Mouse (Mus musculus): Measurements from ENCODE around the gene Utp15. TPM values are rescaled to one million over a fixed set of nuclear protein-coding genes. Genes with fewer than 3 reads are reported as not detected.

The Utp15 gene
- total and polyA plus RNA-seq, 3 experiments = 40.3 to 60.8 TPM; not detected in 1

DNA sequence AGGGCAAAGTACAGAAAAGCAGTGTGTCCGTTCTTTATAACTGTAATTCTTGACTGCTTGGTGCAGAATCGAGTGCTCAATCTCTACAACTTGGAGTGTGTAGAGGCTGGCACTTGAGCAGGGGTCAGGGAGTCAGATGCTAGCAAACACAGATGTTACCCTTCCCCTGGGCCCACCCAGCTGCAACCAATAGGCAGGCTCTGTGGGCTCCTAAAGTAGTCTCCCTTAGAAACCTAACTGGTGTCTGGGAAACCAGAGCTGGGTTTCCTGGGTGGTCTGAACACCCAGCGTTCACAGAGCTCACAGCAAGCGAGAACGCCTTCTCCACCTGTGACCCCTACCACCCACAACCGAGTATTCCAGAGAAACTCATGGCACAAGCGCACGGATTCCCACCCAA lies 57.7 kb downstream of the Utp15 start:
- Histone ChIP-seq H3K27me3 (ENCODE audit: control insufficient read depth in 1 of 2, insufficient read depth in 2 of 2, low read length in 2 of 2) (no peaks in the 10 kb centered on the region; a peak in 1 of 4 replicates), H3K79me2 (ENCODE audit: control insufficient read depth, insufficient read depth, low read length, poor library complexity) (no peaks in the 10 kb centered on the region), H3K36me3 (ENCODE audit: control insufficient read depth in 1 of 2, insufficient read depth in 2 of 2, low read length in 2 of 2) (no peaks in the 10 kb centered on the region), H3K9ac (ENCODE audit: control insufficient read depth, low read depth, low read length, poor library complexity, severe bottlenecking) (no peak overlapping the region), H3K4me3 (ENCODE audit: control insufficient read depth in 1 of 2, insufficient read depth in 1 of 2, low read depth in 2 of 2, low read length in 2 of 2) (no peak overlapping the region), H3K9me3 (replicated peaks; ENCODE audit: insufficient read depth, low read length) (no peaks in the 10 kb centered on the region), H3K27ac (ENCODE audit: control insufficient read depth, low read depth, low read length) (no peak overlapping the region), H3K4me1 (ENCODE audit: control insufficient read depth in 1 of 2, insufficient read depth in 2 of 2, low read length in 2 of 2) (no peaks in the 10 kb centered on the region)
- no peak for DNase-seq (ENCODE audit: low read depth, low spot score)
- TF ChIP-seq POLR2AphosphoS5 (IDR thresholded peaks at IDR 0.05; ENCODE audit: borderline replicate concordance, low read depth, low read length) (no peak), POLR2A (IDR thresholded peaks at IDR 0.05; ENCODE audit: control insufficient read depth in 1 of 2, insufficient read depth in 1 of 2, low read depth in 1 of 2, low read length in 2 of 2, poor library complexity in 1 of 2) (no peak), USF1 (IDR thresholded peaks at IDR 0.05; ENCODE audit: low read depth, low read length) (no peak), MAFK (IDR thresholded peaks at IDR 0.05; ENCODE audit: borderline replicate concordance, low read depth, low read length) (no peak), MAX (IDR thresholded peaks at IDR 0.05; ENCODE audit: low read length) (no peak), E2F4 (IDR thresholded peaks at IDR 0.05; ENCODE audit: borderline replicate concordance, low read depth, low read length) (no peak), SMC3 (IDR thresholded peaks at IDR 0.05; ENCODE audit: low read depth, low read length) (no peak), ETS1 (IDR thresholded peaks at IDR 0.05; ENCODE audit: low read depth, low read length) (no peak), ZC3H11A (IDR thresholded peaks at IDR 0.05; ENCODE audit: low read depth, low read length) (no peak), ZKSCAN1 (IDR thresholded peaks at IDR 0.05; ENCODE audit: low read depth, low read length) (no peak), CTCF (IDR thresholded peaks at IDR 0.05 in 2 of 3, conservative IDR thresholded peaks at IDR 0.05 in 1 of 3; ENCODE audit: control insufficient read depth in 1 of 3, insufficient read depth in 1 of 3, low read depth in 2 of 3, low read length in 3 of 3, poor library complexity in 1 of 3, severe bottlenecking in 1 of 3) (no peak), UBTF (IDR thresholded peaks at IDR 0.05; ENCODE audit: borderline replicate concordance, insufficient read depth, low read depth, low read length) (no peak), ZNF384 (IDR thresholded peaks at IDR 0.05; ENCODE audit: low read depth, low read length) (no peak), EP300 (IDR thresholded peaks at IDR 0.05; ENCODE audit: low read depth in 1 of 2, low read length in 2 of 2) (no peak), BHLHE40 (IDR thresholded peaks at IDR 0.05; ENCODE audit: borderline replicate concordance, low read depth, low read length) (no peak), CHD1 (IDR thresholded peaks at IDR 0.05; ENCODE audit: low read depth, low read length) (no peak), MAZ (IDR thresholded peaks at IDR 0.05; ENCODE audit: low read depth, low read length) (no peak), MYC (IDR thresholded peaks at IDR 0.05; ENCODE audit: low read depth, low read length) (no peak)

- no peak for TF ChIP-seq GABPA (IDR thresholded peaks at IDR 0.05; ENCODE audit: low read depth, low read length)
- TF ChIP-seq POLR2A (IDR thresholded peaks at IDR 0.05; ENCODE audit: control insufficient read depth in 1 of 2, insufficient read depth in 1 of 2, low read depth in 1 of 2, low read length in 2 of 2, poor library complexity in 1 of 2) = no peak
- no peak for TF ChIP-seq MAX (IDR thresholded peaks at IDR 0.05; ENCODE audit: low read length)
- TF ChIP-seq E2F4 (IDR thresholded peaks at IDR 0.05; ENCODE audit: borderline replicate concordance, low read depth, low read length) = no peak
- no peak for TF ChIP-seq ZMIZ1 (IDR thresholded peaks at IDR 0.05; ENCODE audit: low read depth, low read length)
- no peak for TF ChIP-seq USF2 (IDR thresholded peaks at IDR 0.05; ENCODE audit: borderline replicate concordance in 1 of 2, insufficient read depth in 1 of 2, low read depth in 1 of 2, low read length in 2 of 2)
- no peak for TF ChIP-seq KAT2A (conservative IDR thresholded peaks at IDR 0.05; ENCODE audit: low read depth, low read length)
- TF ChIP-seq POLR2AphosphoS2 (IDR thresholded peaks at IDR 0.05; ENCODE audit: low read length) = no peak
- TF ChIP-seq SMC3 (IDR thresholded peaks at IDR 0.05; ENCODE audit: low read depth, low read length) = no peak
- TF ChIP-seq TAL1 (IDR thresholded peaks at IDR 0.05; ENCODE audit: low read length) = no peak
- TF ChIP-seq MYC (IDR thresholded peaks at IDR 0.05; ENCODE audit: low read depth, low read length) = no peak
- no peak for TF ChIP-seq CHD1 (IDR thresholded peaks at IDR 0.05; ENCODE audit: low read depth, low read length)
- TF ChIP-seq NRF1 (IDR thresholded peaks at IDR 0.05; ENCODE audit: insufficient read depth, low read depth, low read length, poor library complexity, severe bottlenecking) = no peak
- TF ChIP-seq ZKSCAN1 (IDR thresholded peaks at IDR 0.05; ENCODE audit: low read depth, low read length) = no peak
- TF ChIP-seq ETS1 (IDR thresholded peaks at IDR 0.05; ENCODE audit: low read depth, low read length) = no peak
- no peak for TF ChIP-seq ELF1 (IDR thresholded peaks at IDR 0.05; ENCODE audit: low read depth, low read length)
- TF ChIP-seq POLR2AphosphoS5 (IDR thresholded peaks at IDR 0.05; ENCODE audit: borderline replicate concordance, low read depth, low read length) = no peak
- TF ChIP-seq USF1 (IDR thresholded peaks at IDR 0.05; ENCODE audit: low read depth, low read length) = no peak
- H3K9me3 ChIP-seq (replicated peaks; ENCODE audit: insufficient read depth, low read length) = no peaks in the 10 kb centered on the region
- no peaks in the 10 kb centered on the region for H3K27me3 ChIP-seq (ENCODE audit: control insufficient read depth in 1 of 2, insufficient read depth in 2 of 2, low read length in 2 of 2)
- H3K9ac ChIP-seq (ENCODE audit: control insufficient read depth, low read depth, low read length, poor library complexity, severe bottlenecking) = no peak overlapping the region
- no peaks in the 10 kb centered on the region for H3K36me3 ChIP-seq (ENCODE audit: control insufficient read depth in 1 of 2, insufficient read depth in 2 of 2, low read length in 2 of 2)
- H3K27ac ChIP-seq (ENCODE audit: control insufficient read depth, low read depth, low read length) = no peak overlapping the region
- H3K4me1 ChIP-seq (ENCODE audit: control insufficient read depth in 1 of 2, insufficient read depth in 2 of 2, low read length in 2 of 2) = no peaks in the 10 kb centered on the region
- H3K79me2 ChIP-seq (ENCODE audit: control insufficient read depth, insufficient read depth, low read length, poor library complexity) = no peaks in the 10 kb centered on the region
- DNase-seq (ENCODE audit: low read depth, low spot score) = no peak
- H3K4me3 ChIP-seq (ENCODE audit: control insufficient read depth in 1 of 2, insufficient read depth in 1 of 2, low read depth in 2 of 2, low read length in 2 of 2) = no peak overlapping the region
Observed at GRCm38 (mm10) chr13:98204371-98204770, 58.5 kb downstream of the Utp15 start.

Data from MEL (cell line).